Mouse (Mus musculus) liver, postnatal 0 days (tissue): ENCODE data around the gene Gm9376.

Source experiments
- CTCF ChIP-seq: sonication (generic); IDR thresholded peaks from 2 replicates; pipeline ENCODE4 v1.5.1; 2016; ENCODE audit warnings: antibody characterized with exemption, low read depth
- EP300 ChIP-seq: IDR thresholded peaks from 2 replicates; pipeline ENCODE4 v1.6.1; 2016; ENCODE audit warnings: antibody characterized with exemption, low read depth, mild to moderate bottlenecking

DNA sequence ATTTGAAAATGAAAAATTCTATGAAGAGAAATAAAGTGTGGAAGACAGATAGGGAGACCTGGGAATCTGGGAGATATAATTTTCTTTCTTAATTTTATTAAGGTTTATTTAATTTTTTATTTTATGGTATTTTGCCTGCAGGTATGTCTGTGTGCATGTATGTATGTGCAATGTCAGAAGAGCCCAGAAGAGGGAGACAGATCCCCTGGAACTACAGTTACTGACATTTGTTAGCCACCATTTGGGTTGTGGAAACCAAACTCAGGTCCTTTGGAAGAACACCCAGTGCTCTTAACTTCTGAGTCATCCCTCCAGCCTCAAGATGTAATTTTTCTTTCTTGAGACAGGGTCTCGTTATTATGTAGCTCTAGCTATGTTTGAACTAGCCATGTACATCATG lies 45.9 kb upstream of the Gm9376 start:
- TF ChIP-seq CTCF (peak; percentile 48), EP300 (no peak)
